9 mouse cellular contexts compared by ENCODE assay signal in the genomic region with DNA sequence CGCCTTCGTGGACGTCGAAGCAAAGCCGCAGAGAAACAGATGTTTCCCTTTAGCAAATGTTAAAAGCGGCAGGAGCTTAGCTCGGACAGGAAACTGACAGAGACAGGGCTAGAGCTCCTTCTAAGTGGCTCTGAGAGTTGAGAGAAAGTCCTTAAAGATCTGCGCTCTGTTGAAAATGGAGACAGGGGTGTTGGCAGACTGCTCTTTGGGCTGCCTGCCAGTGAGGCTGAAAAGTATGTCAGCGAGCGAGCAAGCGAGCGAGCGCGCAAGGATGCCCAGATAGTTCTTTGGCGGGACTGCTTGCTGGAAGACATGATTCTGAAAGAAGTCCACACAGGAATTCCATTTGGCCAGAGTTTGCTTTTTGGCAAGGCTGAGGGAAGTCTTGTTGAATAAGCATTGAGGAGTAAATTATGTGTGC.
A peak's percentile ranks its signal among the peaks of the same experiment; 100 is the strongest.
DNase-seq lines count a peak whose midpoint lies in the region; ATAC-seq and TF ChIP-seq lines count a peak whose summit lies in the region.
"Had no signal": no experiment of that assay in that cellular context is flagged by ENCODE, and none has a peak within 500 bp of the region (broad histone marks: within the 10 kb centered on the region; RNA-seq: fewer than 3 reads in every experiment).

No protein-coding gene starts in this region.

- no peaks in the 10 kb centered on the region for H3K27me3 ChIP-seq in forebrain, embryonic 14.5 days (replicated peaks; ENCODE audit: control insufficient read depth, insufficient read depth, low read length)
- H3K27me3 ChIP-seq in forebrain, embryonic 10.5 days (ENCODE audit: poor library complexity, severe bottlenecking), result no peaks in the 10 kb centered on the region
- no peaks in the 10 kb centered on the region for H3K27me3 ChIP-seq in intestine, embryonic 15.5 days (replicated peaks)
- no peaks in the 10 kb centered on the region for H3K27me3 ChIP-seq in limb, embryonic 13.5 days

- no peak overlapping the region for H3K9ac ChIP-seq in forebrain, embryonic 14.5 days (ENCODE audit: low read length)
- H3K9ac ChIP-seq in intestine, embryonic 15.5 days, result no peak overlapping the region
- H3K9ac ChIP-seq in limb, embryonic 13.5 days, result no peak overlapping the region
- H3K9ac ChIP-seq: liver, embryonic 14.5 days had no signal

- intact Hi-C loops in gastrocnemius, adult 2 months (cut with DNase I), result no loop called here

- TF ChIP-seq CTCF in gastrocnemius, adult 2 months (IDR thresholded peaks at IDR 0.05), result no peak

- WGBS in forebrain, embryonic 14.5 days, result 59% methylated on average over 15 of the region's 15 CpGs
- 87% methylated on average over 15 of the region's 15 CpGs for WGBS in forebrain, embryonic 10.5 days
- 40% methylated on average over 15 of the region's 15 CpGs for WGBS in intestine, embryonic 15.5 days
- 24% methylated on average over 15 of the region's 15 CpGs for WGBS in limb, embryonic 13.5 days

- DNase-seq in forebrain, embryonic 14.5 days (ENCODE audit: low spot score), result peak; percentile 82
- DNase-seq in forebrain, embryonic 10.5 days (ENCODE audit: extremely low spot score, low spot score), result no peak
- peak; percentile 17 for DNase-seq in cerebellum, adult 8-10 months
- peak; percentile 75 for DNase-seq in gastrocnemius, adult 2 months
- peak; percentile 33 for DNase-seq in ovary, postnatal 14 days (ENCODE audit: low spot score)

- 0 out of 2 replicates have a peak overlapping the region, but pooled peaks have one; percentile 6 for H3K4me2 ChIP-seq in forebrain, embryonic 14.5 days (ENCODE audit: low read length)
- H3K4me2 ChIP-seq in intestine, embryonic 15.5 days (replicated peaks), result peak overlapping the region; percentile 20
- peak overlapping the region; percentile 59 for H3K4me2 ChIP-seq in limb, embryonic 13.5 days (replicated peaks)

- no peak overlapping the region; the same call in 1 of the 2 replicates for H3K27ac ChIP-seq in forebrain, embryonic 14.5 days (ENCODE audit: low read depth, low read length)
- H3K27ac ChIP-seq in forebrain, embryonic 10.5 days, result no peak overlapping the region
- peak overlapping the region; percentile 75 for H3K27ac ChIP-seq in gastrocnemius, adult 2 months
- peak overlapping the region; percentile 32; the same call in 1 of the 2 replicates for H3K27ac ChIP-seq in intestine, embryonic 15.5 days
- peak overlapping the region; percentile 72 for H3K27ac ChIP-seq in limb, embryonic 13.5 days
- H3K27ac ChIP-seq: liver, embryonic 14.5 days had no signal

- no peaks in the 10 kb centered on the region for H3K4me1 ChIP-seq in forebrain, embryonic 14.5 days (ENCODE audit: control insufficient read depth, insufficient read depth, low read length)
- no peaks in the 10 kb centered on the region for H3K4me1 ChIP-seq in forebrain, embryonic 10.5 days
- H3K4me1 ChIP-seq in intestine, embryonic 15.5 days (replicated peaks), result no peaks in the 10 kb centered on the region
- peaks cover 4% of the 10 kb centered on the region; the same call in 1 of the 2 replicates for H3K4me1 ChIP-seq in limb, embryonic 13.5 days

- H3K9me3 ChIP-seq in forebrain, embryonic 14.5 days (replicated peaks; ENCODE audit: control insufficient read depth, low read length), result no peaks in the 10 kb centered on the region
- no peaks in the 10 kb centered on the region for H3K9me3 ChIP-seq in forebrain, embryonic 10.5 days
- no peaks in the 10 kb centered on the region for H3K9me3 ChIP-seq in intestine, embryonic 15.5 days
- no peaks in the 10 kb centered on the region for H3K9me3 ChIP-seq in limb, embryonic 13.5 days

- no peak overlapping the region for H3K4me3 ChIP-seq in forebrain, embryonic 14.5 days (ENCODE audit: low read depth, low read length)
- H3K4me3 ChIP-seq in forebrain, embryonic 10.5 days, result no peak overlapping the region
- H3K4me3 ChIP-seq in gastrocnemius, adult 2 months, result peak overlapping the region; percentile 70
- no peak overlapping the region for H3K4me3 ChIP-seq in intestine, embryonic 15.5 days (replicated peaks)
- peak overlapping the region; percentile 39 for H3K4me3 ChIP-seq in limb, embryonic 13.5 days

- no peaks in the 10 kb centered on the region for H3K36me3 ChIP-seq in forebrain, embryonic 14.5 days (ENCODE audit: control insufficient read depth, insufficient read depth, low read length)
- no peaks in the 10 kb centered on the region for H3K36me3 ChIP-seq in forebrain, embryonic 10.5 days (replicated peaks)
- H3K36me3 ChIP-seq in intestine, embryonic 15.5 days, result no peaks in the 10 kb centered on the region
- H3K36me3 ChIP-seq in limb, embryonic 13.5 days, result no peaks in the 10 kb centered on the region

- ATAC-seq in forebrain, embryonic 14.5 days, result peak; percentile 73
- ATAC-seq in intestine, embryonic 15.5 days, result peak; percentile 84
- ATAC-seq in limb, embryonic 13.5 days (ENCODE audit: low FRiP score, low read depth), result peak; percentile 85
- no peak for ATAC-seq in inflammation-experienced regulatory T-cells, adult 6 months

Comparison
In these comparisons a context has a peak if more than half of its experiments do, and no peak if none do; other contexts are left out.
1. H3K27ac ChIP-seq: peak in gastrocnemius, adult 2 months (single experiment), intestine, embryonic 15.5 days (single experiment) and limb, embryonic 13.5 days (single experiment); none in forebrain, embryonic 14.5 days (single experiment) and forebrain, embryonic 10.5 days (single experiment).
2. H3K4me2 ChIP-seq: peak in every context shown above with its lines; median percentile 59 in limb, embryonic 13.5 days; 20 in intestine, embryonic 15.5 days; 6 in forebrain, embryonic 14.5 days.
3. H3K4me3 ChIP-seq: peak in gastrocnemius, adult 2 months (single experiment) and limb, embryonic 13.5 days (single experiment); none in forebrain, embryonic 14.5 days (single experiment), forebrain, embryonic 10.5 days (single experiment) and intestine, embryonic 15.5 days (single experiment).